Mouse (Mus musculus): ENCODE data around the gene Hnrnpm.

Hnrnpm gene

DNA sequence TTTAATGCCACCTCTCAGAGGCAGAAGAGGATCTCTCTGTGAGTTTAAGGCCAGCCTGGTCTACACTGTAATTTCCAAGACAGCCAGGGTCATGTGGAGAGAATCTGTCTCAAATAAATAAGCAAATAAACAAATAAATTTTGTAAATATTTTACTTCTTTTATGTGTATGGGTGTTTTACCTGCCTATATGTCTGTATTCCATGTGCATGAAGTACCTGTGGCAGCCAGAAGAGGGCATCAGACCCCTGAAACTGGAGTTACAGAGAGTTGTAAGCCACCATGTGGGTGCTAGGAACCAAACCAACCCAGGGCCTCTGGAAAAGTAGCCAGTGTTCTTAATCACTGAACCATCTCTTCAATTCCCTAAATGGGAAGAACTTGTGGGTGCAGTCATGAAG is 89.4 kb downstream of the Hnrnpm start:
- no peak for DNase-seq (ENCODE audit: low spot score)

Measured in adipocyte (in vitro differentiated cells).